Mouse (Mus musculus) hindbrain, embryonic 16.5 days (tissue): Measurements from ENCODE around the gene Zdhhc8. TPM values are rescaled to one million over a fixed set of nuclear protein-coding genes. Genes with fewer than 3 reads are reported as not detected.
A peak's percentile ranks its signal among the peaks of the same experiment; 100 is the strongest.

Source experiments
- ATAC-seq: fragments of 200-750 bp; cut with Nextera tagmentation; 2 replicates; pipeline ENCODE4 v1.8.0; 2017; ENCODE audit warnings: moderate TSS enrichment, moderate library complexity
- H3K27ac ChIP-seq: fragments of 300-500 bp; sonication (generic); 2 replicates; pipeline ENCODE4 v1.5.1; 2014; ENCODE audit warnings: low read depth, mild to moderate bottlenecking, control low read depth, low read length, moderate library complexity
- H3K27me3 ChIP-seq: fragments of 300-500 bp; sonication (generic); replicated peaks from 2 replicates; pipeline ENCODE4 v1.6.1; 2014; ENCODE audit warnings: low read length; ENCODE audit not compliant: control insufficient read depth, insufficient read depth
- H3K36me3 ChIP-seq: fragments of 300-500 bp; sonication (generic); 2 replicates; pipeline ENCODE4 v1.6.1; 2014; ENCODE audit warnings: mild to moderate bottlenecking, low read length, moderate library complexity, mixed read lengths; ENCODE audit not compliant: control insufficient read depth, insufficient read depth
- H3K4me1 ChIP-seq: fragments of 300-500 bp; sonication (generic); 2 replicates; pipeline ENCODE4 v1.6.1; 2014; ENCODE audit warnings: low read depth, low read length; ENCODE audit not compliant: control insufficient read depth, insufficient read depth
- H3K4me2 ChIP-seq: fragments of 300-500 bp; sonication (generic); 2 replicates; pipeline ENCODE4 v1.6.1; 2014; ENCODE audit warnings: mild to moderate bottlenecking, low read length, control low read depth, moderate library complexity
- H3K4me3 ChIP-seq: fragments of 300-500 bp; sonication (generic); 2 replicates; pipeline ENCODE4 v1.5.1; 2014; ENCODE audit warnings: mild to moderate bottlenecking, low read length, control low read depth, moderate library complexity
- H3K9ac ChIP-seq: fragments of 300-500 bp; sonication (generic); 2 replicates; pipeline ENCODE4 v1.6.1; 2014; ENCODE audit warnings: low read depth, mild to moderate bottlenecking, control low read depth, low read length, moderate library complexity
- H3K9me3 ChIP-seq: fragments of 300-500 bp; sonication (generic); 2 replicates; pipeline ENCODE4 v1.6.1; 2014; ENCODE audit warnings: mild to moderate bottlenecking, low read length, moderate library complexity; ENCODE audit not compliant: control insufficient read depth
- WGBS: fragments of 180-500 bp; shearing (Covaris S2); extraction: QIAGEN DNeasy Blood & Tissue Kit; methylation state at CpG from one replicate; pipeline ENCODE4 v1.1.7; 2014; 5-methylcytosine and 5-hydroxymethylcytosine counted together
- polyA plus RNA-seq: library from polyadenylated mRNA; unstranded; fragments of >200 nt; fragmentation: Nextera tagmentation; extraction: Ambion mirVana; gene quantifications from 2 replicates; pipeline ENCODE4 v1.2.1, GENCODE M21; 2015

Zdhhc8 gene
- polyA plus RNA-seq, 1 experiment from 2014 or later, result 8.0 TPM

GRCm38 (mm10) chr16:18220856-18221542, 13.9 kb downstream of the Zdhhc8 start:
- WGBS, result 92% methylated on average over 6 of the region's 6 CpGs
- Histone ChIP-seq H3K9ac (no peak overlapping the region), H3K36me3 (peaks cover 32% of the 10 kb centered on the region), H3K9me3 (no peaks in the 10 kb centered on the region), H3K4me3 (no peak overlapping the region), H3K27ac (no peak overlapping the region), H3K27me3 (no peaks in the 10 kb centered on the region), H3K4me1 (peaks cover 7% of the 10 kb centered on the region), H3K4me2 (no peak overlapping the region)
- ATAC-seq, result no peak

- Histone ChIP-seq H3K4me2 (no peak overlapping the region), H3K27ac (no peak overlapping the region), H3K9ac (0 out of 2 replicates have a peak overlapping the region, but pooled peaks have one; percentile 15), H3K27me3 (no peaks in the 10 kb centered on the region), H3K4me3 (no peak overlapping the region), H3K9me3 (no peaks in the 10 kb centered on the region), H3K36me3 (peaks cover 24% of the 10 kb centered on the region), H3K4me1 (peaks cover 11% of the 10 kb centered on the region)
- 0 out of 2 replicates have a peak, but pooled peaks have one; percentile 10 for ATAC-seq
- 55% methylated on average over 8 of the region's 8 CpGs for WGBS
These were observed 14.9 kb downstream of the Zdhhc8 start for GRCm38 (mm10) chr16:18220001-18220400.

- peaks cover 24% of the 10 kb centered on the region for H3K4me1 ChIP-seq
- peaks cover 13% of the 10 kb centered on the region for H3K36me3 ChIP-seq
- H3K27ac ChIP-seq, result no peak overlapping the region
- H3K27me3 ChIP-seq, result no peaks in the 10 kb centered on the region
- WGBS, result 75% methylated on average over 9 of the region's 9 CpGs
- H3K9me3 ChIP-seq, result no peaks in the 10 kb centered on the region
- H3K4me3 ChIP-seq, result no peak overlapping the region
- no peak overlapping the region for H3K4me2 ChIP-seq
- no peak overlapping the region for H3K9ac ChIP-seq
- no peak for ATAC-seq
These were observed 16.3 kb downstream of the Zdhhc8 start for GRCm38 (mm10) chr16:18218580-18218996.

- no peak within 1 kb of the TSS for H3K4me3 ChIP-seq
- H3K27me3 ChIP-seq, result no peaks in the 10 kb centered on the region
- H3K36me3 ChIP-seq, result peaks cover 5% of the 10 kb centered on the region
- H3K27ac ChIP-seq, result no peak within 1 kb of the TSS
- H3K4me2 ChIP-seq, result no peak within 1 kb of the TSS
- H3K4me1 ChIP-seq, result peaks cover 32% of the 10 kb centered on the region
- H3K9me3 ChIP-seq, result no peaks in the 10 kb centered on the region
- 86% methylated on average over 4 of the region's 4 CpGs for WGBS
- no peak for ATAC-seq
- no peak within 1 kb of the TSS for H3K9ac ChIP-seq
These were observed 17.4 kb downstream of the Zdhhc8 start, which contains the start of gene Ccdc188 for GRCm38 (mm10) chr16:18217579-18217978. Gene Ccdc188, plus strand, starts transcription at chr16:18217879.

GRCm38 (mm10) chr16:18214858-18215257, 20.1 kb downstream of the Zdhhc8 start:
- ATAC-seq, result no peak
- peaks cover 37% of the 10 kb centered on the region for H3K4me1 ChIP-seq

GRCm38 (mm10) chr16:18213689-18214088, 21.2 kb downstream of the Zdhhc8 start:
- Histone ChIP-seq H3K9me3 (no peaks in the 10 kb centered on the region), H3K4me3 (peak overlapping the region; percentile 29), H3K4me2 (peak overlapping the region; percentile 55), H3K27me3 (no peaks in the 10 kb centered on the region), H3K27ac (peak overlapping the region; percentile 76), H3K36me3 (no peaks in the 10 kb centered on the region), H3K9ac (0 out of 2 replicates have a peak overlapping the region, but pooled peaks have one; percentile 4), H3K4me1 (peaks cover 36% of the 10 kb centered on the region)
- WGBS, result 9% methylated on average over 6 of the region's 6 CpGs
- peak; percentile 90 for ATAC-seq

More at GRCm38 (mm10) chr16:18214858-18215257, 20.1 kb downstream of the Zdhhc8 start:
- Histone ChIP-seq H3K36me3 (no peaks in the 10 kb centered on the region), H3K4me2 (peak overlapping the region; percentile 55), H3K9ac (no peak overlapping the region; the same call in 1 of the 2 replicates), H3K4me3 (peak overlapping the region; percentile 29; the same call in 1 of the 2 replicates), H3K9me3 (no peaks in the 10 kb centered on the region), H3K27me3 (no peaks in the 10 kb centered on the region), H3K27ac (peak overlapping the region; percentile 76)
- WGBS, result 52% methylated on average over 7 of the region's 7 CpGs

GRCm38 (mm10) chr16:18211417-18212171, 23.3 kb downstream of the Zdhhc8 start:
- H3K27ac ChIP-seq, result no peak overlapping the region
- no peaks in the 10 kb centered on the region for H3K9me3 ChIP-seq
- H3K4me1 ChIP-seq, result peaks cover 36% of the 10 kb centered on the region
- no peak overlapping the region for H3K4me3 ChIP-seq
- H3K9ac ChIP-seq, result peak overlapping the region; percentile 42; the same call in 1 of the 2 replicates
- no peaks in the 10 kb centered on the region for H3K27me3 ChIP-seq
- no peaks in the 10 kb centered on the region for H3K36me3 ChIP-seq
- no peak overlapping the region; the same call in 1 of the 2 replicates for H3K4me2 ChIP-seq
- 41% methylated on average over 10 of the region's 10 CpGs for WGBS
- ATAC-seq, result peak; percentile 18; the same call in 1 of the 2 replicates

- ATAC-seq, result no peak
- no peaks in the 10 kb centered on the region for H3K9me3 ChIP-seq
- peaks cover 36% of the 10 kb centered on the region for H3K4me1 ChIP-seq
- no peaks in the 10 kb centered on the region for H3K36me3 ChIP-seq
- 23% methylated on average over 8 of the region's 8 CpGs for WGBS
- H3K27ac ChIP-seq, result no peak overlapping the region
- H3K4me2 ChIP-seq, result no peak overlapping the region
- H3K9ac ChIP-seq, result no peak overlapping the region
- H3K27me3 ChIP-seq, result no peaks in the 10 kb centered on the region
- no peak overlapping the region for H3K4me3 ChIP-seq
These were observed 24.1 kb downstream of the Zdhhc8 start for GRCm38 (mm10) chr16:18210701-18211416.
